Mouse (Mus musculus) stomach, postnatal 0 days (tissue): ENCODE data around the gene Gapvd1.

Source experiments
- CTCF ChIP-seq: IDR thresholded peaks from 2 replicates; pipeline ENCODE4 v1.5.1; 2016; ENCODE audit warnings: antibody characterized with exemption, low read depth, mild to moderate bottlenecking, moderate library complexity
- EP300 ChIP-seq: optimal IDR thresholded peaks from 2 replicates; pipeline ENCODE3; 2016; ENCODE audit warnings: antibody characterized with exemption

- TF ChIP-seq CTCF (no peak), EP300 (no peak)
Observed at GRCm38 (mm10) chr2:34669203-34669746, 85.8 kb downstream of the Gapvd1 start.
